Mouse (Mus musculus): Measurements from ENCODE around the gene Tlx1. TPM values are rescaled to one million over a fixed set of nuclear protein-coding genes. Genes with fewer than 3 reads are reported as not detected.
A peak's percentile ranks its signal among the peaks of the same experiment; 100 is the strongest.

Tlx1 gene
- polyA plus RNA-seq, 1 experiment from 2014 or later = 3.1 TPM

GRCm38 (mm10) chr19:45151361-45152182 lies 1.1 kb downstream of the Tlx1 start:
- Histone ChIP-seq H3K4me3 (peak overlapping the region; percentile 53), H3K27me3 (replicated peaks; ENCODE audit: low read depth, poor library complexity, severe bottlenecking) (peaks cover 100% of the 10 kb centered on the region), H3K27ac (replicated peaks) (peak overlapping the region; percentile 71; the same call in 1 of the 2 replicates), H3K9me3 (peaks cover 3% of the 10 kb centered on the region; the same call in 1 of the 2 replicates), H3K36me3 (replicated peaks) (no peaks in the 10 kb centered on the region), H3K4me1 (peaks cover 44% of the 10 kb centered on the region)
- no peak for DNase-seq (ENCODE audit: low spot score)
- WGBS = under 1% methylated on average over 36 of the region's 36 CpGs

- peak overlapping the region; percentile 53 for H3K4me3 ChIP-seq
- no peaks in the 10 kb centered on the region for H3K36me3 ChIP-seq (replicated peaks)
- peak; percentile 50 for DNase-seq (ENCODE audit: low spot score)
- no peak overlapping the region for H3K27ac ChIP-seq (replicated peaks)
- H3K4me1 ChIP-seq = peaks cover 39% of the 10 kb centered on the region
- 2% methylated on average over 8 of the region's 8 CpGs for WGBS
- H3K27me3 ChIP-seq (replicated peaks; ENCODE audit: low read depth, poor library complexity, severe bottlenecking) = peaks cover 100% of the 10 kb centered on the region
- H3K9me3 ChIP-seq = peaks cover 3% of the 10 kb centered on the region; the same call in 1 of the 2 replicates
Observed at GRCm38 (mm10) chr19:45152183-45152650, 1.7 kb downstream of the Tlx1 start.

- peak; percentile 71 for DNase-seq (ENCODE audit: low spot score)
- Histone ChIP-seq H3K27ac (replicated peaks) (0 out of 2 replicates have a peak overlapping the region, but pooled peaks have one; percentile 19), H3K4me1 (peaks cover 38% of the 10 kb centered on the region), H3K9me3 (no peaks in the 10 kb centered on the region), H3K4me3 (peak overlapping the region; percentile 53), H3K27me3 (replicated peaks; ENCODE audit: low read depth, poor library complexity, severe bottlenecking) (peaks cover 100% of the 10 kb centered on the region), H3K36me3 (replicated peaks) (no peaks in the 10 kb centered on the region)
- under 1% methylated on average over 44 of the region's 44 CpGs for WGBS
Observed at GRCm38 (mm10) chr19:45153311-45154058, 3.0 kb downstream of the Tlx1 start.

GRCm38 (mm10) chr19:45154059-45154386 lies 3.5 kb downstream of the Tlx1 start:
- peak overlapping the region; percentile 53 for H3K4me3 ChIP-seq

GRCm38 (mm10) chr19:45154521-45154920 lies 4.0 kb downstream of the Tlx1 start:
- DNase-seq (ENCODE audit: low spot score) = peak; percentile 54
- H3K36me3 ChIP-seq (replicated peaks) = no peaks in the 10 kb centered on the region
- H3K4me3 ChIP-seq = peak overlapping the region; percentile 53
- peaks cover 38% of the 10 kb centered on the region for H3K4me1 ChIP-seq
- peak overlapping the region; percentile 19 for H3K27ac ChIP-seq (replicated peaks)
- peaks cover 100% of the 10 kb centered on the region for H3K27me3 ChIP-seq (replicated peaks; ENCODE audit: low read depth, poor library complexity, severe bottlenecking)
- under 1% methylated on average over 18 of the region's 18 CpGs for WGBS
- H3K9me3 ChIP-seq = no peaks in the 10 kb centered on the region

More at GRCm38 (mm10) chr19:45154059-45154386, 3.5 kb downstream of the Tlx1 start:
- DNase-seq (ENCODE audit: low spot score) = no peak
- Histone ChIP-seq H3K36me3 (replicated peaks) (no peaks in the 10 kb centered on the region), H3K27ac (replicated peaks) (no peak overlapping the region), H3K4me1 (peaks cover 38% of the 10 kb centered on the region), H3K27me3 (replicated peaks; ENCODE audit: low read depth, poor library complexity, severe bottlenecking) (peaks cover 100% of the 10 kb centered on the region), H3K9me3 (no peaks in the 10 kb centered on the region)
- under 1% methylated on average over 24 of the region's 24 CpGs for WGBS

GRCm38 (mm10) chr19:45155141-45155790 lies 4.8 kb downstream of the Tlx1 start:
- WGBS = under 1% methylated on average over 15 of the region's 15 CpGs
- H3K36me3 ChIP-seq (replicated peaks) = no peaks in the 10 kb centered on the region
- H3K27me3 ChIP-seq (replicated peaks; ENCODE audit: low read depth, poor library complexity, severe bottlenecking) = peaks cover 100% of the 10 kb centered on the region
- H3K4me3 ChIP-seq = 0 out of 2 replicates have a peak overlapping the region, but pooled peaks have one; percentile 0
- H3K27ac ChIP-seq (replicated peaks) = no peak overlapping the region
- peak; percentile 61 for DNase-seq (ENCODE audit: low spot score)
- peaks cover 35% of the 10 kb centered on the region for H3K4me1 ChIP-seq
- no peaks in the 10 kb centered on the region for H3K9me3 ChIP-seq

- H3K27ac ChIP-seq (replicated peaks) = no peak overlapping the region
- H3K4me3 ChIP-seq = 0 out of 2 replicates have a peak overlapping the region, but pooled peaks have one; percentile 16
- no peaks in the 10 kb centered on the region for H3K36me3 ChIP-seq (replicated peaks)
- H3K4me1 ChIP-seq = peaks cover 34% of the 10 kb centered on the region
- no peaks in the 10 kb centered on the region for H3K9me3 ChIP-seq
- peak; percentile 57 for DNase-seq (ENCODE audit: low spot score)
- H3K27me3 ChIP-seq (replicated peaks; ENCODE audit: low read depth, poor library complexity, severe bottlenecking) = peaks cover 100% of the 10 kb centered on the region
- under 1% methylated on average over 26 of the region's 26 CpGs for WGBS
Observed at GRCm38 (mm10) chr19:45155791-45156186, 5.3 kb downstream of the Tlx1 start.

GRCm38 (mm10) chr19:45156381-45156780 lies 5.9 kb downstream of the Tlx1 start:
- Histone ChIP-seq H3K27me3 (replicated peaks; ENCODE audit: low read depth, poor library complexity, severe bottlenecking) (peaks cover 100% of the 10 kb centered on the region), H3K4me1 (peaks cover 30% of the 10 kb centered on the region), H3K27ac (replicated peaks) (no peak overlapping the region), H3K36me3 (replicated peaks) (no peaks in the 10 kb centered on the region), H3K9me3 (no peaks in the 10 kb centered on the region), H3K4me3 (0 out of 2 replicates have a peak overlapping the region, but pooled peaks have one; percentile 16)
- DNase-seq (ENCODE audit: low spot score) = peak; percentile 35
- WGBS = 6% methylated on average over 5 of the region's 5 CpGs

GRCm38 (mm10) chr19:45158201-45158600 lies 7.7 kb downstream of the Tlx1 start:
- WGBS = 4% methylated on average over 4 of the region's 4 CpGs
- DNase-seq (ENCODE audit: low spot score) = peak; percentile 16
- Histone ChIP-seq H3K4me3 (no peak overlapping the region), H3K36me3 (replicated peaks) (no peaks in the 10 kb centered on the region), H3K9me3 (no peaks in the 10 kb centered on the region), H3K27ac (replicated peaks) (no peak overlapping the region), H3K27me3 (replicated peaks; ENCODE audit: low read depth, poor library complexity, severe bottlenecking) (peaks cover 100% of the 10 kb centered on the region), H3K4me1 (peaks cover 26% of the 10 kb centered on the region)

- peak; percentile 47 for DNase-seq (ENCODE audit: low spot score)
- WGBS = under 1% methylated on average over 20 of the region's 20 CpGs
- Histone ChIP-seq H3K4me1 (peaks cover 19% of the 10 kb centered on the region), H3K27ac (replicated peaks) (no peak overlapping the region), H3K27me3 (replicated peaks; ENCODE audit: low read depth, poor library complexity, severe bottlenecking) (peaks cover 100% of the 10 kb centered on the region), H3K4me3 (0 out of 2 replicates have a peak overlapping the region, but pooled peaks have one; percentile 8), H3K9me3 (no peaks in the 10 kb centered on the region), H3K36me3 (replicated peaks) (no peaks in the 10 kb centered on the region)
Observed at GRCm38 (mm10) chr19:45158896-45159295, 8.4 kb downstream of the Tlx1 start.

- Histone ChIP-seq H3K4me1 (peaks cover 13% of the 10 kb centered on the region), H3K4me3 (no peak overlapping the region), H3K27me3 (replicated peaks; ENCODE audit: low read depth, poor library complexity, severe bottlenecking) (peaks cover 100% of the 10 kb centered on the region), H3K36me3 (replicated peaks) (no peaks in the 10 kb centered on the region), H3K9me3 (no peaks in the 10 kb centered on the region), H3K27ac (replicated peaks) (no peak overlapping the region)
- 2% methylated on average over 5 of the region's 5 CpGs for WGBS
- DNase-seq (ENCODE audit: low spot score) = peak; percentile 40
Observed at GRCm38 (mm10) chr19:45159491-45159890, 9.0 kb downstream of the Tlx1 start.

- Histone ChIP-seq H3K9me3 (no peaks in the 10 kb centered on the region), H3K4me3 (no peak overlapping the region), H3K36me3 (replicated peaks) (no peaks in the 10 kb centered on the region), H3K27ac (replicated peaks) (no peak overlapping the region), H3K27me3 (replicated peaks; ENCODE audit: low read depth, poor library complexity, severe bottlenecking) (peaks cover 100% of the 10 kb centered on the region), H3K4me1 (peaks cover 10% of the 10 kb centered on the region)
- peak; percentile 32 for DNase-seq (ENCODE audit: low spot score)
- WGBS = 1% methylated on average over 5 of the region's 5 CpGs
Observed at GRCm38 (mm10) chr19:45159991-45160390, 9.5 kb downstream of the Tlx1 start.

Data from embryonic facial prominence, embryonic 10.5 days (tissue).